Mouse (Mus musculus) hindbrain, embryonic 16.5 days (tissue): ENCODE results near the gene Loxl4. TPM values are rescaled to one million over a fixed set of nuclear protein-coding genes. Genes with fewer than 3 reads are reported as not detected.

Source experiments
- ATAC-seq: fragments of 200-750 bp; cut with Nextera tagmentation; 2 replicates; pipeline ENCODE4 v1.8.0; 2017; ENCODE audit warnings: moderate TSS enrichment, moderate library complexity
- H3K27ac ChIP-seq: fragments of 300-500 bp; sonication (generic); 2 replicates; pipeline ENCODE4 v1.5.1; 2014; ENCODE audit warnings: low read depth, mild to moderate bottlenecking, control low read depth, low read length, moderate library complexity
- H3K27me3 ChIP-seq: fragments of 300-500 bp; sonication (generic); replicated peaks from 2 replicates; pipeline ENCODE4 v1.6.1; 2014; ENCODE audit warnings: low read length; ENCODE audit not compliant: control insufficient read depth, insufficient read depth
- H3K36me3 ChIP-seq: fragments of 300-500 bp; sonication (generic); 2 replicates; pipeline ENCODE4 v1.6.1; 2014; ENCODE audit warnings: mild to moderate bottlenecking, low read length, moderate library complexity, mixed read lengths; ENCODE audit not compliant: control insufficient read depth, insufficient read depth
- H3K4me1 ChIP-seq: fragments of 300-500 bp; sonication (generic); 2 replicates; pipeline ENCODE4 v1.6.1; 2014; ENCODE audit warnings: low read depth, low read length; ENCODE audit not compliant: control insufficient read depth, insufficient read depth
- H3K4me2 ChIP-seq: fragments of 300-500 bp; sonication (generic); 2 replicates; pipeline ENCODE4 v1.6.1; 2014; ENCODE audit warnings: mild to moderate bottlenecking, low read length, control low read depth, moderate library complexity
- H3K4me3 ChIP-seq: fragments of 300-500 bp; sonication (generic); 2 replicates; pipeline ENCODE4 v1.5.1; 2014; ENCODE audit warnings: mild to moderate bottlenecking, low read length, control low read depth, moderate library complexity
- H3K9ac ChIP-seq: fragments of 300-500 bp; sonication (generic); 2 replicates; pipeline ENCODE4 v1.6.1; 2014; ENCODE audit warnings: low read depth, mild to moderate bottlenecking, control low read depth, low read length, moderate library complexity
- H3K9me3 ChIP-seq: fragments of 300-500 bp; sonication (generic); 2 replicates; pipeline ENCODE4 v1.6.1; 2014; ENCODE audit warnings: mild to moderate bottlenecking, low read length, moderate library complexity; ENCODE audit not compliant: control insufficient read depth
- WGBS: fragments of 180-500 bp; shearing (Covaris S2); extraction: QIAGEN DNeasy Blood & Tissue Kit; methylation state at CpG from one replicate; pipeline ENCODE4 v1.1.7; 2014; 5-methylcytosine and 5-hydroxymethylcytosine counted together
- polyA plus RNA-seq: library from polyadenylated mRNA; unstranded; fragments of >200 nt; fragmentation: Nextera tagmentation; extraction: Ambion mirVana; gene quantifications from 2 replicates; pipeline ENCODE4 v1.2.1, GENCODE M21; 2015

The Loxl4 gene
- polyA plus RNA-seq, 1 experiment from 2014 or later: 0.15 TPM

GRCm38 (mm10) chr19:42563726-42564270, 48.8 kb downstream of the Loxl4 start:
- no peak for ATAC-seq
- 88% methylated on average over 3 of the region's 3 CpGs for WGBS
- no peaks in the 10 kb centered on the region for H3K9me3 ChIP-seq

GRCm38 (mm10) chr19:42562981-42563380, 49.6 kb downstream of the Loxl4 start:
- Histone ChIP-seq H3K4me1 (no peaks in the 10 kb centered on the region), H3K4me2 (no peak overlapping the region), H3K36me3 (no peaks in the 10 kb centered on the region), H3K27ac (no peak overlapping the region), H3K4me3 (no peak overlapping the region), H3K27me3 (no peaks in the 10 kb centered on the region), H3K9me3 (no peaks in the 10 kb centered on the region), H3K9ac (no peak overlapping the region)
- WGBS: 98% methylated on average over 3 of the region's 3 CpGs
- no peak for ATAC-seq

More at GRCm38 (mm10) chr19:42563726-42564270, 48.8 kb downstream of the Loxl4 start:
- no peaks in the 10 kb centered on the region for H3K27me3 ChIP-seq
- no peak overlapping the region for H3K9ac ChIP-seq
- H3K36me3 ChIP-seq: no peaks in the 10 kb centered on the region
- H3K4me3 ChIP-seq: no peak overlapping the region
- H3K4me2 ChIP-seq: no peak overlapping the region
- no peak overlapping the region for H3K27ac ChIP-seq
- H3K4me1 ChIP-seq: no peaks in the 10 kb centered on the region

- H3K4me3 ChIP-seq: no peak overlapping the region
- H3K4me2 ChIP-seq: no peak overlapping the region
- H3K4me1 ChIP-seq: no peaks in the 10 kb centered on the region
- ATAC-seq: no peak
- no peak overlapping the region for H3K27ac ChIP-seq
- H3K27me3 ChIP-seq: no peaks in the 10 kb centered on the region
- H3K9me3 ChIP-seq: no peaks in the 10 kb centered on the region
- no peaks in the 10 kb centered on the region for H3K36me3 ChIP-seq
- 79% methylated on average over 1 of the region's 1 CpGs for WGBS
- H3K9ac ChIP-seq: no peak overlapping the region
Measured at GRCm38 (mm10) chr19:42561991-42562390, 50.6 kb downstream of the Loxl4 start.

- H3K4me2 ChIP-seq: no peak overlapping the region
- no peak for ATAC-seq
- H3K27me3 ChIP-seq: no peaks in the 10 kb centered on the region
- H3K27ac ChIP-seq: no peak overlapping the region
- 83% methylated on average over 3 of the region's 3 CpGs for WGBS
- H3K4me3 ChIP-seq: no peak overlapping the region
- H3K4me1 ChIP-seq: no peaks in the 10 kb centered on the region
- no peaks in the 10 kb centered on the region for H3K9me3 ChIP-seq
- H3K9ac ChIP-seq: no peak overlapping the region
- H3K36me3 ChIP-seq: no peaks in the 10 kb centered on the region
Measured at GRCm38 (mm10) chr19:42558701-42559100, 53.9 kb downstream of the Loxl4 start.

Other genes starting within 250 kb of the Loxl4 start
- 44.3 and 50.2 TPM in 2 replicates for gene Crtac1, start 181.0 kb downstream of the Loxl4 start, polyA plus RNA-seq
- gene R3hcc1l, start 94.1 kb downstream of the Loxl4 start, polyA plus RNA-seq: 11.4 and 14.1 TPM in 2 replicates
- gene Pyroxd2, start 140.0 kb upstream of the Loxl4 start, polyA plus RNA-seq: 2.5 and 3.0 TPM in 2 replicates
- 9.3 and 10.6 TPM in 2 replicates for gene Hps1, start 167.2 kb upstream of the Loxl4 start, polyA plus RNA-seq